18 mouse cellular contexts compared by ENCODE assay signal in genomic region chr6:30391996-30392395, GRCm38 (mm10). TPM values are rescaled to one million over a fixed set of nuclear protein-coding genes. Genes with fewer than 3 reads are reported as not detected.
DNase-seq lines count a peak whose midpoint lies in the region; ATAC-seq lines count a peak whose summit lies in the region.
"Had no signal": no experiment of that assay in that cellular context is flagged by ENCODE, and none has a peak within 500 bp of the region (broad histone marks: within the 10 kb centered on the region; RNA-seq: fewer than 3 reads in every experiment).

No protein-coding gene starts in this region.

- DNase-seq in heart, adult 11 months: peak; percentile 51
- DNase-seq in heart, postnatal 14 days: no peak
- peak; percentile 72 for DNase-seq in midbrain, embryonic 11.5 days (ENCODE audit: low spot score, missing footprints)
- no peak for DNase-seq in midbrain, embryonic 10.5 days (ENCODE audit: low spot score)
- DNase-seq: adrenal gland, adult 2 months; adrenal gland, adult 8-10 months; adrenal gland, postnatal 10 days; adrenal gland, postnatal 14 days; adrenal gland, postnatal 25 days; adrenal gland, postnatal 36 days; B cell, adult 2 months; cerebellum, adult 11 months; cerebellum, adult 11-12 months; cerebellum, adult 18-20 months had no signal

- no peaks in the 10 kb centered on the region for H3K36me3 ChIP-seq in midbrain, embryonic 11.5 days (ENCODE audit: control insufficient read depth, insufficient read depth, low read length)
- H3K36me3 ChIP-seq in midbrain, embryonic 10.5 days: peaks cover 8% of the 10 kb centered on the region

- 91% methylated on average over 7 of the region's 7 CpGs for WGBS in midbrain, embryonic 11.5 days
- WGBS in midbrain, embryonic 10.5 days: 87% methylated on average over 7 of the region's 7 CpGs

- H3K4me1 ChIP-seq in midbrain, embryonic 11.5 days (ENCODE audit: control insufficient read depth, insufficient read depth, low read length): no peaks in the 10 kb centered on the region
- peaks cover 5% of the 10 kb centered on the region; the same call in 1 of the 2 replicates for H3K4me1 ChIP-seq in midbrain, embryonic 10.5 days

- no peak overlapping the region for H3K9ac ChIP-seq in midbrain, embryonic 11.5 days (ENCODE audit: low read length)

- no peak for ATAC-seq in midbrain, embryonic 11.5 days (ENCODE audit: low FRiP score)
- ATAC-seq: activated CD4-positive, CD25-positive, alpha-beta regulatory T cell, adult 4 months; Patski had no signal

- no peak overlapping the region for H3K4me3 ChIP-seq in midbrain, embryonic 11.5 days (ENCODE audit: low read depth, low read length)
- H3K4me3 ChIP-seq in midbrain, embryonic 10.5 days: no peak overlapping the region

- H3K27ac ChIP-seq in midbrain, embryonic 11.5 days (ENCODE audit: low read depth, low read length): no peak overlapping the region
- no peak overlapping the region for H3K27ac ChIP-seq in midbrain, embryonic 10.5 days (replicated peaks)

- intact Hi-C loops in heart, postnatal 14 days (cut with DNase I): no loop called here

- no peaks in the 10 kb centered on the region for H3K27me3 ChIP-seq in midbrain, embryonic 11.5 days (ENCODE audit: control insufficient read depth, insufficient read depth, low read length)
- H3K27me3 ChIP-seq in midbrain, embryonic 10.5 days (ENCODE audit: low read depth, poor library complexity, severe bottlenecking): no peaks in the 10 kb centered on the region
- H3K27me3 ChIP-seq: CH12.LX, Patski had no signal

- no peaks in the 10 kb centered on the region for H3K9me3 ChIP-seq in midbrain, embryonic 11.5 days (ENCODE audit: control insufficient read depth, low read length)
- H3K9me3 ChIP-seq in midbrain, embryonic 10.5 days (replicated peaks): no peaks in the 10 kb centered on the region
- H3K9me3 ChIP-seq: G1E had no signal

- no peak overlapping the region for H3K4me2 ChIP-seq in midbrain, embryonic 11.5 days

RNA-seq across cellular contexts. Expression of gene Zc3hc1, which starts 1.2 kb away (rescaled TPM):
- total RNA-seq in heart, postnatal 14 days (2021): 10 to 100 TPM; 15.5 to 17.2 TPM
- 75.4 and 76.8 TPM in 2 replicates for polyA plus RNA-seq in midbrain, embryonic 11.5 days (2014; fragmentation: Nextera tagmentation; extraction: Ambion mirVana)
- polyA plus RNA-seq in midbrain, embryonic 10.5 days (2016; fragmentation: Nextera tagmentation; extraction: Ambion mirVana): 76.3 and 83.7 TPM in 2 replicates

RNA-seq across cellular contexts. Expression of gene Klhdc10, which starts 9.7 kb away (rescaled TPM):
- total RNA-seq in heart, postnatal 14 days (2021): 10 to 100 TPM; 58.4 to 60.8 TPM
- polyA plus RNA-seq in midbrain, embryonic 11.5 days (2014; fragmentation: Nextera tagmentation; extraction: Ambion mirVana): 28.3 and 28.8 TPM in 2 replicates
- 27.7 and 28.0 TPM in 2 replicates for polyA plus RNA-seq in midbrain, embryonic 10.5 days (2016; fragmentation: Nextera tagmentation; extraction: Ambion mirVana)

Comparison
In these comparisons a context has a peak if more than half of its experiments do, and no peak if none do; other contexts are left out.
1. DNase-seq: peak in heart, adult 11 months (single experiment) and midbrain, embryonic 11.5 days (single experiment); none in heart, postnatal 14 days (0 of 2) and midbrain, embryonic 10.5 days (single experiment).